Mouse (Mus musculus) heart, postnatal 0 days (tissue): Measurements from ENCODE around the gene Fat1. TPM values are rescaled to one million over a fixed set of nuclear protein-coding genes. Genes with fewer than 3 reads are reported as not detected.

ENCODE experiments used
- ATAC-seq: fragments of 200-750 bp; cut with Nextera tagmentation; 2 replicates; pipeline ENCODE4 v1.8.0; 2017; ENCODE audit warnings: low read depth, moderate number of reproducible peaks, moderate library complexity; ENCODE audit not compliant: insufficient read depth
- DNase-seq: peaks from one replicate; pipeline ENCODE4 v3.0.0-alpha.2; 2016; ENCODE audit warnings: low spot score
- H3K27ac ChIP-seq: fragments of 300-500 bp; sonication (generic); 2 replicates; pipeline ENCODE4 v1.5.1; 2014; ENCODE audit warnings: low read depth, mild to moderate bottlenecking
- H3K27me3 ChIP-seq: fragments of 300-500 bp; sonication (generic); 2 replicates; pipeline ENCODE4 v1.6.1; 2014; ENCODE audit warnings: low read length, mixed read lengths; ENCODE audit not compliant: control insufficient read depth, insufficient read depth
- H3K36me3 ChIP-seq: fragments of 300-500 bp; sonication (generic); replicated peaks from 2 replicates; pipeline ENCODE4 v1.6.1; 2014; ENCODE audit warnings: low read length, mixed read lengths; ENCODE audit not compliant: control insufficient read depth, insufficient read depth
- H3K4me1 ChIP-seq: fragments of 300-500 bp; sonication (generic); 2 replicates; pipeline ENCODE4 v1.6.1; 2014; ENCODE audit warnings: antibody characterized with exemption; ENCODE audit not compliant: control insufficient read depth, insufficient read depth
- H3K4me2 ChIP-seq: fragments of 300-500 bp; sonication (generic); 2 replicates; pipeline ENCODE4 v1.6.1; 2014; ENCODE audit warnings: low read depth, mild to moderate bottlenecking, low read length, moderate library complexity
- H3K4me3 ChIP-seq: fragments of 300-500 bp; sonication (generic); 2 replicates; pipeline ENCODE4 v1.5.1; 2014; ENCODE audit warnings: low read depth, low read length
- H3K9ac ChIP-seq: fragments of 300-500 bp; sonication (generic); replicated peaks from 2 replicates; pipeline ENCODE4 v1.6.1; 2014; ENCODE audit warnings: low read depth, low read length, mixed read lengths
- H3K9me3 ChIP-seq: fragments of 300-500 bp; sonication (generic); replicated peaks from 2 replicates; pipeline ENCODE4 v1.6.1; 2016; ENCODE audit warnings: low read length; ENCODE audit not compliant: control insufficient read depth
- CTCF ChIP-seq: IDR thresholded peaks from 2 replicates; pipeline ENCODE4 v1.5.1; 2016; ENCODE audit warnings: antibody characterized with exemption, control low read depth, low read depth
- EP300 ChIP-seq: IDR thresholded peaks from 2 replicates; pipeline ENCODE4 v1.6.1; 2016; ENCODE audit warnings: antibody characterized with exemption, low read depth
- WGBS: fragments of 180-500 bp; shearing (Covaris S2); extraction: QIAGEN DNeasy Blood & Tissue Kit; methylation state at CpG from one replicate; pipeline ENCODE4 v1.1.7; 2014; 5-methylcytosine and 5-hydroxymethylcytosine counted together
- polyA plus RNA-seq: library from polyadenylated mRNA; unstranded; fragments of >200 nt; fragmentation: Nextera tagmentation; extraction: Ambion mirVana; gene quantifications from 2 replicates; pipeline ENCODE4 v1.2.1, GENCODE M21; 2015
- total RNA-seq: library from RNA; depleted of rRNA; stranded (reverse); fragments of >200 nt; gene quantifications from 2 replicates; pipeline ENCODE4 v1.2.3, GENCODE M21; 2014; ENCODE audit warnings: low replicate concordance; rRNA removed

Fat1 gene
- total RNA-seq = 42.8 and 51.3 TPM in 2 replicates
- polyA plus RNA-seq = 4.0 and 5.1 TPM in 2 replicates

DNA sequence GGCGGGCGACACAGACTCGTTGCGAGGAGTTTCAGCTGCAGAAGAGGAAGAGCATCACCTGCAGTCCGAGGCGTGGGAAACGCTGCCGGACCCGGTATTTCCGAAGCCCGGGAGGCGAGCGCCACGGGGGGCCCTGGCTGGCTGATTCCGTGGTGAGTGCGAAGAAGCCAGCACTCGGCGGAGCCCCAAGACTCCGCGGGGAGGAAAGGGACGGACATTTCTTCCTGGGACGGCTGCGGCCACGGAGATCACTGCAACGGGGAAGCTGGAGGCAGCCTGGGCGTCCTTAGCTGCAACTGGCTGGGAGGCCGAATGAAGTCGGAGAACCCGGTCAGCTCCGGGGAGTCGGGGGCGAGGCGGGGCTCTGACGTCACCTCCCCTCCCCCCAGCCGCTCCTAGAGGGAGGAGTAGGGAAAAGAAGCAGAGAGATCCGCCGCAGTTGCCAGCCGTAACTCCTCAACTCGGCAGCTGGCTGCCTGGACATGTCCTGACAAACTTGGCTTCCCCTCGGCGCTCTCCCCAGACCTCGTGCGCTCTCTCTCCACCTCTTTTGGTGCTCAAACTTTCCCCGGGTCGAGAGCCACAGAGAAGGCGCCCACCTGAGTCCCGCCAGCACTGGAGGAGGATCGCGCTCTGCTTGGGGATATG, at the start of gene Fat1:
Gene Fat1, plus strand, starts transcription at position 598 of the 648 bp plus-strand sequence.
- peak within 1 kb of the TSS; percentile 45 for H3K9ac ChIP-seq
- H3K4me1 ChIP-seq = peaks cover 4% of the 10 kb centered on the region
- H3K27me3 ChIP-seq = no peaks in the 10 kb centered on the region
- H3K36me3 ChIP-seq = no peaks in the 10 kb centered on the region
- ATAC-seq = peak; percentile 71
- DNase-seq = peak; percentile 87
- H3K27ac ChIP-seq = peak within 1 kb of the TSS; percentile 84
- peak within 1 kb of the TSS; percentile 78 for H3K4me2 ChIP-seq
- H3K9me3 ChIP-seq = no peaks in the 10 kb centered on the region
- peak within 1 kb of the TSS; percentile 84 for H3K4me3 ChIP-seq
- peak; percentile 64; the same call in 1 of the 2 replicates for TF ChIP-seq EP300
- TF ChIP-seq CTCF = peak; percentile 45
- under 1% methylated on average over 48 of the region's 49 CpGs for WGBS

DNA sequence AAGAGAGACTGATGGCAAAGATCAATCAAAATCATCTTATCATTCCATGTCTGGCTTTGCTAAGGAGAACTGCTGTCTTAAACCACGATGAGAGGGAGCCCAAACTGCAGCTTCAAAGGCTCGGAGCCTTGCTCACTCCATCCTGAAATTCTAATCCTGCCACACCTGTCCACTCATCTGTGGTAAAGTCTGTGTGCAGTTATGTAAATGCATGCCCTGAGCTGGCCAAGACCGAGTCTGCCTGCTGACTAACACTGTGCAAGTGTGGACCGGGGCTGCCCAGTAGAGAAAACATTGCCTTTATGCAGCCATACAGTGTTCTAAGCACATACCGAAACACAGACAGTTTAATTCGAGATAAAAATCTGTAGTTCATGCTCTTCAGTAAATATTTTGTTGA, 40.6 kb upstream of the Fat1 start:
- Histone ChIP-seq H3K9me3 (0 out of 2 replicates have a peak, but pooled peaks cover 2% of the 10 kb centered on the region), H3K4me1 (no peaks in the 10 kb centered on the region), H3K27ac (no peak overlapping the region), H3K4me2 (no peak overlapping the region), H3K27me3 (no peaks in the 10 kb centered on the region), H3K4me3 (no peak overlapping the region), H3K36me3 (no peaks in the 10 kb centered on the region), H3K9ac (no peak overlapping the region)
- no peak for DNase-seq
- 69% methylated on average over 6 of the region's 6 CpGs for WGBS
- TF ChIP-seq CTCF (no peak), EP300 (no peak)
- ATAC-seq = no peak

DNA sequence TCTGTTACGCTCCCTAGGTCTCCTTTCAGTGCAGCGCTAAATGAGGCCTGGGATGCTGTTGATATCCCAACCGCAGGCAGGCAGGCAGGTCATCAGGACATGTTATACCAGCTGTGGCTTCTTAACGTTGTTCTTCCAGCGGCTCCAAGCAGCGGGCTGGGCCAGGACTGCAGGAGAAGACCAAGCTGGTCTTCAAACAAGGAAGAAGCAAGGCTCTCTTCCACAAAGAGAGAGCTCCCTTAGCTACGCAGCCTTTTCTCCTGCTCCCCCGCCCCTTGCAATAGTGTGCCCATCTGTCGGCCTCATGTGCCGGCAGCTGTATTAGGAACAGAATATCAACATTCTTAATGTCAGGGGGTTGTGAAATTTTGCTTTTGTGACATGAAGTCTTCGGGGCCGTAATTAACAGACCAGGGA, 35.7 kb upstream of the Fat1 start:
- Histone ChIP-seq H3K9me3 (0 out of 2 replicates have a peak, but pooled peaks cover 2% of the 10 kb centered on the region), H3K9ac (no peak overlapping the region), H3K4me3 (no peak overlapping the region), H3K4me2 (no peak overlapping the region), H3K4me1 (no peaks in the 10 kb centered on the region), H3K36me3 (no peaks in the 10 kb centered on the region), H3K27ac (no peak overlapping the region), H3K27me3 (no peaks in the 10 kb centered on the region)
- no peak for ATAC-seq
- no peak for DNase-seq
- TF ChIP-seq EP300 (no peak), CTCF (no peak)
- WGBS = 73% methylated on average over 12 of the region's 12 CpGs

DNA sequence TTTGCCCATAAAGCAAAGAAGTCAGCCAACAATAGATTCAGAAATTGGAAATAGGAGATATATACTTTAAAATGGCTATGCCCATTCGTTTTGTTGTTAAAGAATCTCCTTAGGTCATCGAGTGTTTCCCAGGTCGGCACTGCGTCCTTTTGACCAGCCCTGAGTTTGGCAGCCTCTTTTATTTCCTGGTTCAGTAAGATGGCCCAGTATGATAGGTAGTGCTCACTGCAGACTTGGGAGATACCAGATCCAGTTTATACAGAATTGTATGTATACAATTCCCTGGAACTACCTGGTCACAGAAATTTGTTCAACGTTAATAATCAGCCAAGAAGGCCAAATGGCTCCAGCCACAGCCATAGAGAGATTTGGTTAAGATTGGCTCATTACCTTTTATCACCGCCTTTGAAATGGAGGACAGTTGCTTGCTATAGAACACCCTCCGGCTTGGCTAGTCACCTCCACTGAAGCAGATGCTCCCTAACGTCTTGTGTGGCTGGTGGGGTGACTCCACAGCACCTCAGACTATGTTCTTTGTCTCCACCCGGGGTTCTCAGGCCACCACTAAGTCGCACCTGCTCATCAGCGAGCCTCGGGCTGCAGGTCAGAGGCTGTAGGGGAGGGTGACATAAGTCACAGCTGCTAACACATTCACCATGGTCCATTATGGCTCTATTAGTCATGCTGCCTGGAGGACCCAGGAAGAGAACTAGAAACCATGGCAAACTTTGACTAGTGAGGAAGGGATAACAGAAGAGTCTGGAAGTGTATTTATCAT, 23.9 kb upstream of the Fat1 start:
- Histone ChIP-seq H3K27me3 (no peaks in the 10 kb centered on the region), H3K4me3 (no peak overlapping the region), H3K4me2 (no peak overlapping the region), H3K9ac (no peak overlapping the region), H3K9me3 (no peaks in the 10 kb centered on the region), H3K27ac (no peak overlapping the region), H3K36me3 (no peaks in the 10 kb centered on the region), H3K4me1 (no peaks in the 10 kb centered on the region)
- DNase-seq (no peak), ATAC-seq (no peak)
- no peak for TF ChIP-seq EP300
- TF ChIP-seq CTCF = no peak
- WGBS = 72% methylated on average over 12 of the region's 12 CpGs

DNA sequence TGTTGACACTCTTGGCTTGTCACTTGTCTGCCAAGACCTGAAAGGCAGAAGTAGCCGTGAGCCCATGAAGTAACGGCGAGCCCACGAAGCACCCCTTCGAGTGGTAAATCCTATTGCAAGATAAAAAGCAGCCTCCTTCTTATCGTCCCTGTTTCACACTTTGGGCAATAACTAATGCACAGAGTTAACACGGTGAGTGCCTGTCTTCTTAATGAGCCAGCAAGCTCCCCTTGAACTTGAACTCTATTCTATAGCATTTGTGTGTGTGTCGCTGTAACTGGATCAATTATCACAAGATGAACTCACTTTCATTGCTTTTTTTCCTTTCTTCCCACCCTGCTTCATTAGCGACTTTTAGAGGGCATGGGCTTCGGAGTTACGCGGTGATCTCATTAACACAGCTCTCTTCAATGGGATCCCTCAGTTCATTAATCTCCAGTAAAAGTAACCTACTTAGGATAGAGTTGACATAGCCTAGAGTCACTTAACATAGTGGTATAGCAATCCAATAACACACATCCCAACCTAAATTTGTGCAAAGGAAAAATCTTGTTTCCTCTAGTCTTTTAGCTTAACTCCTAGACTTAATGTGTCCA, 15.7 kb upstream of the Fat1 start:
- Histone ChIP-seq H3K4me2 (no peak overlapping the region), H3K4me3 (no peak overlapping the region), H3K36me3 (no peaks in the 10 kb centered on the region), H3K9me3 (no peaks in the 10 kb centered on the region), H3K4me1 (no peaks in the 10 kb centered on the region), H3K27me3 (no peaks in the 10 kb centered on the region), H3K27ac (no peak overlapping the region), H3K9ac (no peak overlapping the region)
- ATAC-seq (no peak), DNase-seq (no peak)
- 75% methylated on average over 12 of the region's 12 CpGs for WGBS
- TF ChIP-seq EP300 (no peak), CTCF (no peak)
